Mouse (Mus musculus) ES-Bruce4 (cell line): Measurements from ENCODE around the gene Flt3.

Experiments used
- CTCF ChIP-seq: IDR thresholded peaks from one replicate; pipeline ENCODE4 v1.8.1; 2011; ENCODE audit warnings: low read depth, low read length
- EP300 ChIP-seq: IDR thresholded peaks from 2 replicates; pipeline ENCODE4 v1.6.1; 2011; ENCODE audit warnings: low read depth, low read length; ENCODE audit not compliant: insufficient read depth
- POLR2A ChIP-seq: IDR thresholded peaks from one replicate; pipeline ENCODE4 v1.8.1; 2011; ENCODE audit warnings: low read length; ENCODE audit not compliant: insufficient read depth

- TF ChIP-seq POLR2A, result no peak
- no peak for TF ChIP-seq EP300
- no peak for TF ChIP-seq CTCF
Observed at GRCm38 (mm10) chr5:147392667-147393213, 7.5 kb downstream of the Flt3 start.
